Comparison of ENCODE assay signal across 8 mouse cellular contexts in genomic region chr15:4374453-4374990, GRCm38 (mm10). TPM values are rescaled to one million over a fixed set of nuclear protein-coding genes. Genes with fewer than 3 reads are reported as not detected.
DNase-seq lines count a peak whose midpoint lies in the region; ATAC-seq lines count a peak whose summit lies in the region.
"Had no signal": no experiment of that assay in that cellular context is flagged by ENCODE, and none has a peak within 500 bp of the region (broad histone marks: within the 10 kb centered on the region; RNA-seq: fewer than 3 reads in every experiment).

No protein-coding gene starts in this region.

- DNase-seq in neural tube, embryonic 11.5 days (ENCODE audit: low spot score) = no peak
- DNase-seq in neural tube, embryonic 10.5 days (ENCODE audit: extremely low spot score, low spot score) = no peak
- DNase-seq in urinary bladder, postnatal 14 days (ENCODE audit: low spot score) = no peak
- no peak for DNase-seq in frontal cortex, postnatal 10 days (ENCODE audit: low spot score in 2 of 2)
- DNase-seq in adrenal gland, postnatal 10 days = no peak

- H3K27ac ChIP-seq in neural tube, embryonic 11.5 days (ENCODE audit: low read depth, low read length) = no peak overlapping the region
- H3K27ac ChIP-seq in forebrain, embryonic 12.5 days = no peak overlapping the region
- H3K27ac ChIP-seq in limb, embryonic 13.5 days = no peak overlapping the region
- H3K27ac ChIP-seq: kidney, postnatal 0 days had no signal

- no peaks in the 10 kb centered on the region for H3K27me3 ChIP-seq in neural tube, embryonic 11.5 days (ENCODE audit: control insufficient read depth, insufficient read depth, low read length)
- H3K27me3 ChIP-seq in forebrain, embryonic 12.5 days = peaks cover 9% of the 10 kb centered on the region
- peaks cover 18% of the 10 kb centered on the region for H3K27me3 ChIP-seq in limb, embryonic 13.5 days

- peak overlapping the region; percentile 67; the same call in 1 of the 2 replicates for H3K4me2 ChIP-seq in neural tube, embryonic 11.5 days (ENCODE audit: low read depth)
- H3K4me2 ChIP-seq in forebrain, embryonic 12.5 days = peak overlapping the region; percentile 72
- H3K4me2 ChIP-seq in limb, embryonic 13.5 days (replicated peaks) = peak overlapping the region; percentile 90

- H3K4me1 ChIP-seq in neural tube, embryonic 11.5 days (ENCODE audit: control insufficient read depth, insufficient read depth, low read length) = no peaks in the 10 kb centered on the region; the same call in 1 of the 2 replicates
- peaks cover 25% of the 10 kb centered on the region for H3K4me1 ChIP-seq in forebrain, embryonic 12.5 days
- peaks cover 18% of the 10 kb centered on the region for H3K4me1 ChIP-seq in limb, embryonic 13.5 days

- 54% methylated on average over 6 of the region's 6 CpGs for whole genome bisulfite sequencing in neural tube, embryonic 11.5 days
- WGBS in forebrain, embryonic 12.5 days = 37% methylated on average over 6 of the region's 6 CpGs
- 58% methylated on average over 6 of the region's 6 CpGs for WGBS in limb, embryonic 13.5 days

- H3K4me3 ChIP-seq in neural tube, embryonic 11.5 days (ENCODE audit: low read depth, low read length) = no peak overlapping the region; the same call in 1 of the 2 replicates
- H3K4me3 ChIP-seq in forebrain, embryonic 12.5 days (replicated peaks) = peak overlapping the region; percentile 51; the same call in 1 of the 2 replicates
- H3K4me3 ChIP-seq in limb, embryonic 13.5 days = no peak overlapping the region

- H3K9ac ChIP-seq in neural tube, embryonic 11.5 days (ENCODE audit: low read length) = no peak overlapping the region
- H3K9ac ChIP-seq in forebrain, embryonic 12.5 days = no peak overlapping the region
- H3K9ac ChIP-seq in limb, embryonic 13.5 days = no peak overlapping the region

- peak; percentile 16; the same call in 1 of the 2 replicates for ATAC-seq in neural tube, embryonic 11.5 days (ENCODE audit: insufficient read depth, low FRiP score, low TSS enrichment)
- ATAC-seq in forebrain, embryonic 12.5 days (ENCODE audit: low FRiP score) = peak; percentile 40
- no peak for ATAC-seq in limb, embryonic 13.5 days (ENCODE audit: low FRiP score, low read depth)

- no peaks in the 10 kb centered on the region for H3K36me3 ChIP-seq in neural tube, embryonic 11.5 days (ENCODE audit: control insufficient read depth, insufficient read depth, low read length)
- no peaks in the 10 kb centered on the region for H3K36me3 ChIP-seq in forebrain, embryonic 12.5 days (replicated peaks)
- no peaks in the 10 kb centered on the region for H3K36me3 ChIP-seq in limb, embryonic 13.5 days

- H3K9me3 ChIP-seq in neural tube, embryonic 11.5 days (ENCODE audit: control insufficient read depth, low read length) = no peaks in the 10 kb centered on the region
- H3K9me3 ChIP-seq in forebrain, embryonic 12.5 days = no peaks in the 10 kb centered on the region
- no peaks in the 10 kb centered on the region for H3K9me3 ChIP-seq in limb, embryonic 13.5 days

RNA-seq across cellular contexts. Expression of gene Plcxd3, which starts 0.8 kb away (rescaled TPM):
- 8.7 and 9.0 TPM in 2 replicates for polyA plus RNA-seq in neural tube, embryonic 11.5 days (2014; fragmentation: Nextera tagmentation; extraction: Ambion mirVana)
- 24.3 and 29.7 TPM in 2 replicates for polyA plus RNA-seq in forebrain, embryonic 12.5 days (2016; fragmentation: Nextera tagmentation; extraction: Ambion mirVana)
- polyA plus RNA-seq in limb, embryonic 13.5 days (2015; fragmentation: Nextera tagmentation; extraction: Ambion mirVana) = 2.8 and 3.3 TPM in 2 replicates
- 1 to 10 TPM; 2.3 to 5.7 TPM for total RNA-seq in adrenal gland, postnatal 10 days (2021)
